17 mouse cellular contexts compared by ENCODE assay signal in the genomic region with DNA sequence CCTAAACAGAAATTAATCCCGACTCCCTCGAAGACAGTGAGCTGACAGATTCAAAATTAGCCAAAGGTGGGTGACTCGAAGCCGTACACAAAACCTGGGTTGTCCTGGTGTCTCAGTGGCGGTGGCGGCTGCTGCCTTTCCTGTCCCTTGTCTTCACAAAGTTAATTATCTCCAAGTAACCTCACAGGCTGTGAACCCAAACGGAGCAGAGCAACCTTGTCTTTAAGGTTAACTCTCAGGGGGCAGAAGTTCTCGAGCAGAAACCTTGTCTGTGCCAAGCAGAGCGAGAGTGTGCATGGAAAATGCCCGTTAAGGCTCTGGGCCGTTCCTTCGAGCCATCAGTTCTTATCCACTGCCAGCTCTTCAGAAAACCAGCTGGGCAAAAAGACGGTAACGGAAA.
"Had no signal": no experiment of that assay in that cellular context is flagged by ENCODE, and none has a peak within 500 bp of the region (broad histone marks: within the 10 kb centered on the region; RNA-seq: fewer than 3 reads in every experiment).

No protein-coding gene starts in this region.

- DNase-seq: lung, adult 2 months; lung, postnatal 36 days; right cerebral cortex, postnatal 4 days; spleen, adult 18-20 months; thymus, adult 18-20 months; thymus, postnatal 25 days had no signal

- H3K9ac ChIP-seq: liver, embryonic 15.5 days; midbrain, embryonic 13.5 days; neural tube, embryonic 12.5 days had no signal

- ATAC-seq: hindbrain, embryonic 16.5 days; inflammation-experienced regulatory T-cells, adult 6 months; intestine, postnatal 0 days; lung, postnatal 0 days; midbrain, embryonic 13.5 days had no signal

- H3K4me2 ChIP-seq: liver, embryonic 11.5 days; liver, embryonic 15.5 days; midbrain, embryonic 13.5 days; neural tube, embryonic 12.5 days had no signal

- H3K4me1 ChIP-seq: limb, embryonic 10.5 days; liver, embryonic 15.5 days; neural tube, embryonic 12.5 days had no signal

- H3K9me3 ChIP-seq: limb, embryonic 10.5 days; liver, embryonic 15.5 days; midbrain, embryonic 13.5 days; neural tube, embryonic 12.5 days had no signal

- H3K27ac ChIP-seq: layer of hippocampus, adult 2 months; limb, embryonic 10.5 days; liver, embryonic 15.5 days; midbrain, embryonic 13.5 days; neural tube, embryonic 12.5 days had no signal

- H3K27me3 ChIP-seq: liver, embryonic 15.5 days; midbrain, embryonic 13.5 days; neural tube, embryonic 12.5 days had no signal

- H3K4me3 ChIP-seq: layer of hippocampus, adult 2 months; limb, embryonic 10.5 days; liver, embryonic 15.5 days; midbrain, embryonic 13.5 days; myocyte; neural tube, embryonic 12.5 days had no signal

- H3K36me3 ChIP-seq: limb, embryonic 10.5 days; liver, embryonic 15.5 days; midbrain, embryonic 13.5 days; neural tube, embryonic 12.5 days had no signal
